Mouse (Mus musculus) CD4-positive helper T cell, adult 2 months (primary cell): ENCODE measurements at regions not wholly inside any gene's neighbourhood (a gene's known extent, or its start where the extent isn't known, plus 50 kb on each side); places are given as distances from the start of the nearest gene placed in this dataset.
"Not testable (repeated sequence)": the region's sequence is repeated elsewhere in the genome, so short reads cannot be mapped to it uniquely, and the experiment has no call there.

ENCODE experiments used
- DNase-seq: peaks from one replicate; pipeline ENCODE4 v3.0.0-alpha.2; 2012; ENCODE audit warnings: low read depth, missing footprints, low spot score

DNA sequence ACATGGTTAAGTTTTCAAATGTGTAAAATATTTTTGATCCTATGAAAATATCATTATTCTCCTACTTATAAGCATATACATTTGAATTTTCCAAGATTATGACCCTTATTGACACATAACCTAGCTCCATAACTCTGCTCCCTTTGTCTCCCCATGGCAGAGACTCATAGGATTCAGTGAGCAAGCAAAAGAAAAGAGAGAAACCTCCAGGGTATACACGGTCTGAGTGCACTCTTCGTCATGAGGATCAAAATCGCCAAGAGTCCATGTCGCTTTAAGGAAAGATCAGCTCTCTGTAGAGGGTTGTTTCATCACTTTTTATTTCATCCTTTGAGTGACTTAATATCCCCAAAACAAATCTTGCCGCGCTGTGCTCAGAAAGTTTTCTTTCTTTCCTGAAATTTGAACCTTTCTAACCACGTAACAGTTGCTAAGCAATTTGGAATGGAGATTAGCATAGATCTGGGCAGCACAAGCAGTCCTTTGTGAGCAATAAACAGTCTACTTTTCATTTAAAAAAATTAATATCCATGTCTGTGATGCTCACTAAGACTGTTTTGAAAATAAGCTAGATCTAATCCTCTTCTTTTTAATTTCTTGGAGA, 1158.0 kb downstream of the A830018L16Rik start:
- no peak for DNase-seq

DNA sequence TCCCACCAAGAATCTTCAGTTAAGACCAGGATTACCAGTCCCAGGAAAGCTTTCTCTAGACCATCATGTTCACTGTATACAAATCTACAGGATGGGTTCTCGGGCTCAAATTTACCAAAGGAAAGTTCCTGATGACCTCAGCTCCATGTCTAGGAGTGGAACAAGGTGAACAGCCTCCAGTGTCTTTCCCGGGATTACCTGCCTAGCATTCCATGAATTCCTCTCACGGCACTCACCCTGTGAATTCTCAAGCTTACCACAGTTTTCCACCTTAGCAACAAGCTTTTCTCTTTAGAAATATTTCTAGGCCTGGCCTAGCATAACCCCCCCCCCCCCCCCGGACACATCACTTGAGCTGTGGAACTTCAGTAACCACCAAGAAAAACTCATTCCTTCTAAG, 1158.9 kb downstream of the A830018L16Rik start:
- no peak for DNase-seq

DNA sequence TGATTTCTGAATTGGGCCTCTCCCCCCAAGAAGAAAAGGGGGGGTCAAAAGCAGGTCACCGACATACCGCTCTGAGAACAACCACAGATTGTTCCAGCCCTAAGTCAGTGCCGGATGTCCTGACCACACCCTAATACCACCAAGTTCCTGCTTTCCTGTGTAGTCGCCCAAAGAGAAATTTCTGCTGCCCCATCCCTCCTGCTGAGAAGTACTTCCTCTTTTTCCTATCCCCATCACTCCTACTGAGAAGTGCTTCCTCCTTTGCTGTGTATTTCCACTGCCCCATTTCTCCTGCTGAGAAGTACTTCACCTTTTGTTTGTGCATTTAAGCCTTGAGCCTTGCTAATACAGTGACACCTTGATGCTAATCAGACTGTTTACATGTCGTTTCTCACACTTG, 1160.4 kb downstream of the A830018L16Rik start:
- no peak for DNase-seq

DNA sequence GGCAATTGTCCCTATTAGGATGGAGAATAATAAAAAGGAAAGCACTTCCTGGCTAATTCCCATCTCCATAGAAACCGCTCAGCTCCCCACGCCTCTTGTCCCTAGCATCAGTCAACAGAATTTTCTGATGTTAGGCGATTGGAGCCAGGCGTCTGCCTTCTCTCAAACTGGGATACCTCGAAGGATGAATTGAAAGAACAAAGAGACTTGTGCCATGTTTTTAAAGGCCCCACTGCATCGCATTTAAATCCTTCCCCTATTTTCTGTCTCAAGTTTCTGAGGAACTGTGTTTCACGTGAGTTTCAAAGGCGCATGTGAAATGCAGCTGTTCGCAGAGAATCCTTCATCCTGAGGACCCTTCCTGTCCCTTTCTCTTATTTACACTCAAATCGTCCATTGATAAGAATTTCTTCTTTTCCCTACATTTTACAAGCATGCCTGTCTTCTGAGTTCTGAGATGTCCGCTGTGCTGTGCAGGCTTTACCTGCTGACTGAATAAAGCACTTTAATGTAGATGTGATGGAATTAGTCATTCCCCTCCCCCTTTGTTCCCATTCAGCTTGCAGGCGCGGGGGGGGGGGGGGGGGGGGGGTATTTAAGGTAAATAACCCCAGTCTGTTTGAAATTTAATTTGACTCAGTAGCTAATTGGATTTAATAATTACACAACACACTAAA, 1163.3 kb downstream of the A830018L16Rik start:
- no peak for DNase-seq

DNA sequence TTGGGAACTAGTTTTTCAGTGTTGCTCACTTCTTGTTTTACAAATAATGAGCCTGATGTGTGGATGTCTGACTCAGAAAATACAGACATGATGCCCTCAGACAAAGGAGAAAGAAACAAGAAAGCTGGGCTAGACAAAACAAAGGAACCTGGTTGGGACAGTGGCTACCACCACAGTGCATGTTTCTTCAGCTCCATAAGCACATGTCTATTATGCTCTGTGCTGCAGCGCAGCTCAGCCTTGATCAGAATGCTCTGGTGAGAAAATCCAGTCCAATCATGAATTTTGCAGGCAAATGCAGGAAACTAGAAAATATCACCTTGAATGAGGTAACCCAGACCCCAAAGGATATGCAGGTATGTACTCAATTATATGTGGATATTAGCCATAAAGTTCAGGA, 1164.1 kb downstream of the A830018L16Rik start:
- no peak for DNase-seq

DNA sequence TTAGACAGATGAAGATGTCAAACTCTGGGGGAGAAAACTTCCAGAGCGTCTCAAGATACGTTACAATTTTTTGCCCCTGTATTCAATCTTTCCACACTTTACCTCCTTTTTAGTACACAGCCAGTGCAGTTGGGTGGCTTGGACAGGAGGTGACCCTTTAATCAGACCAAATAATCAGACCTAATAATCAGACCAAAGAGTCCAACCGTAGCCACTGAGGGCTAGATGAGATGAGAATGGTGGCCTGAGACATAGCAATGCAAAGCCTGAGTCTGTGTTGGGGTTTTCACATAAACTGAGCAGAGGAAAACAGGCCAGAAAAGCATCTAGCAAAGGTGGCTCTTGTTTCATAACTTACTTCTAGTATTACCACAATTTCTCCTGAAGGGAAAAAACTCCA, 1169.1 kb downstream of the A830018L16Rik start:
- DNase-seq = no peak

DNA sequence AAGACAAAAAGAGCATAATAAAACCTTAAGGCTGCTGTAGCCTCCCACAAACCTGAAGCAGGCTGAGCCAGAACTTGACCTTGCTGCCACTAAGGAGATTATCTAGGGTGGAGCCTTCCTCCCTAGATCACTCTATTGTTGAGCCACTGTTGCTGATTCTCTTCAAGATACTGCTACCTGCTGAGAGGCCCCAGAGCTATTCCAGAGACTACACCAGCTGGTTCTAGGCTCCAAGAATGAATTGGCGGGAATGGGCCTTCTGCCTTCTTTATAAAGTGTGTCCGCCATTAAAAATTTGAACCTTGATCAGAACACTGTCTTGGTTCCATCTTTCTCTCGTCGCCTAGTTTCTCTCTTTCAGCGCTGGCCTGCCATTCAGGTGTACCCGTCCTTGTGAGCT, 1173.1 kb downstream of the A830018L16Rik start:
- DNase-seq = not testable (repeated sequence)

DNA sequence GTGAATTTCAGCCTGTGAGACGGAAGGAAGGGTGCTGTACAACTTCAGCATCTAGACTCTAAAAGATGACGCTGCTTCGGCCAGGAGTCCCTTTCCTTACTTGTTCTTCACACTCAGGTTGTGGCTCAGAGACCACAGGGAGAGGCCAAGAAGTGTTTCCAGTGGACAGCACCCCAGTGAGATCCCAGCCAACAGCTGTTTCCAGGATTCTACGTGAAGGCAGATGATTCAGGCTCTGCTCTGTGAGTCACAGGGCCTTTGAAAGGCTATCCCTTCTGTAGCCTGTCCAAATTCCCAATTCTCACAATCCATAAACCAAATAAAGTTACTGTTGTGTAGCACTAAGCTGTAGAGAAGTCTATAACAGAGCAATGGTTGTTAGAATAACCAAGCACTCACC, 1198.2 kb downstream of the A830018L16Rik start:
- no peak for DNase-seq

DNA sequence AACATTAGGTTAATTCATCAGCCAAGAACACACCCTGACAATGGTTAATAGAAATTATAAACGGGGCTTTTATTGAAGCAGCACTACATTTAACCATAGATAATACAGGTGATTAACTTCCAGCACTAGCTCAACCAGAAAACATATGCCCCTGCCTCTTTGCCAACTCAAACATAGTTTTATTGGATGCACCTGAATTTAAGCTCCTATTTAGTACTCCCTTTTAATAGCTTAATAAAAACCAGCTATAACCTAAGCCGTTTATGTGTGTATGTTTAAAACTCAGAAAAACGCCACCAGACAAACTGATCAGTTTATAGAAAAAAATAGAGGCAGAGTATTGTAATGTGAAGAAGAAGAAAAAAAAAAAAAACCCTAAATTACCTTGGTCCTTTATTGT, 1201.4 kb downstream of the A830018L16Rik start:
- no peak for DNase-seq

DNA sequence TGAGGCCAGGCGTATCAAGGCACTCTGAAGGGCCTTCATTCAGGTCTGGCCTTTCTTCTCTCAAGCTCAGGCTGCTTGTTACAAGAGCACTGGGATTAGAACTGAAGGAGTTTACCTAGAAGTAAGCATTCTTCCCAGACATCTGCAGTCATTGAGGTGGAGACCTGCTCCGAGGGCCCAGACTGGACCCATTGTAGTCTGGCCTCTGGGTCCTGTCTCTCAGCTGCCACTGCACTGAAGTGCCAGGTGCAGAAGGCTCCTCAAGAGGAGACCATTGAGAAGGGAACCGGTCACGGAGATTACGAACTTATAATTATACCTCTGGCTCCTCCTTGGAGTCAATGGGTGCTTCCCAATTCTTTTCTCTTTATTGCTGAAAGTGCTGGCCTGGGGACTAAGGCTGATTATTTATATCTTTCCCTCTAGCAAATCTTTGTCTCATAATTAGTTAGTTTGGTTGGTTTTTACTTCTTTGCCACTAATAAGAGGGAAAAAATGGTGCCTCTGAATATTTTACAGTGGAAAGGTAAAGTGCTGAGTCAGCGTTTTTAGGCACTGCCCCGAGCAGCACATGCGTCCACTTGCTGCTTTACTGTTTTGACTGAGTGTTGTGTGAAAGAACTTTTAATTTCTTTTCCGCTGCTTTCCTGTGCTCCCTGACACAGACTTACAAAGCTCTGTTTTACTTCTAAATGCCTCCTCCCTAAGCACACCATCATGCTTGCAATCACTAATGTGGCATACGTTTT, 1202.0 kb downstream of the A830018L16Rik start:
- DNase-seq = no peak

DNA sequence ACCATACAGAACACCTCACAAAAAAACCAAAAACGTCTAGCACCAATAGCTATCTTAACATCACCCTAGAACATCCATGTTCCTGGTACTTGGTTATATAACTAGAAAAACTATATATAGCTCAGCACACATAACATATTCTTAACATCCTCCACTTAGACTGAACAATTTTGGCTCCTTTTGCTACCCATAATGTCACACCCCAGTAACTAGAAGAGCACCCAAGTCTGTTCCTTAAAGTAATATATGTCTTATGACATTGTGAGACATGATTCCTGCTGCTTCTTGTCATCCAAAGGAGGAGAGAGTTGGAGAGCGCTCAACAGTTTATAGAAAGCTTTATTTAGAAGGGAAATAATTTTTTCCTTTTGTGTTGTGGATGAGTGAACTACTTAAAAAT, 1206.1 kb downstream of the A830018L16Rik start:
- DNase-seq = no peak

DNA sequence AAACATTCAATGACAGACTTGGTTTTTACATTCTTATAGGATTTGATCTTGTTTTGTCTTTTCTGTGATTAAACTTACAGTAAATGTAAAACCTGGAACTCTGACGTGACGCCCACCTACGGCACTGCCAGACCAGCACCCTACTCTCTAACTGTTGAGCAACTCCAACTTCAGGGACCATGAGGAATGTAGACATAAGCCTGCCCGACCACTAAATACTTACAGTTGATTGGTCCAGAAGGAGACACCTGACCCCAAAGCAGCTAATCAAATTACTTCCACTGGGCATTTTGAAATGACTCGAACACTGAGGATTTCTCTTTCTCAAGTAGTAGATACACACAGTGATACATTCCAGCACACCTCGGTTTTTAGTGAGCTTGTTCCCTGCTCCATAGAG, 1206.9 kb downstream of the A830018L16Rik start:
- DNase-seq = no peak

DNA sequence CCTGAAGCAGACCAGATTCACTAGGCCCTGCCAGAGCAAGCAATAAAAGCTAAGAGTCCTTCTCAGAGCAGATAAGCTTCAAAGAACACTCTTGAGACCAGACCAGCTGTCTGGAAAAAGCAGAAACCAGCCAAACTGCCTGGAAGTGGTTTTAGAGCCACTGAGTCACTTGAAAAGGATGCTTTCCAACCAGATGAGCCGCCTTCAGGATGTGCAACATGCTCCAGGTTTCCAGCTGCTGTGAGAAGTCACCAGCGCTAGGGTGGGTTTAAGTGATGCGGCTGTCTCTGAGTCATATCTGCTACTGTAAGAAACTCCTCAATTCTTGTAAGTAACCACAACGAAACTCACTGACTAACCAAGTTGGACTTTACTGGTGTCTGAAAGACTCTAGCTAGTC, 1209.3 kb downstream of the A830018L16Rik start:
- no peak for DNase-seq

DNA sequence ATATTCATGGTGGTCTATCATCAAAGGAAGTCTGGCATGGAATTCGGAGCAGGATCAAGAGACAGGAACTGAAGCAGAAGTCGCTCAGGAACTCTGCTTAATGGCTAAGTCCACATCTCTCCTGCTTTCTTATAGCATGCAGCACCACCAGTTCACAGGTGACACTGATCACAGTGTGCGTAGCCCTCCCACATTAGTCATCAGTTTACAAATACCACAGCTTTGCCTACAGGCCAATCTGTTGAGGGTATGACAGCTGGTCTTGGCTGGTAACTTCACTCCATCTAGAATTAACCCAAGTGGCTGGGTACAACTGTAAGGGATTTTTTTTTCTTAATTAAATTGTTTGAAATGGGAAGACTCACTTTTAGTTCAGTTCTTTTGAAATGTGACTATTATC, 1219.1 kb downstream of the A830018L16Rik start:
- no peak for DNase-seq

DNA sequence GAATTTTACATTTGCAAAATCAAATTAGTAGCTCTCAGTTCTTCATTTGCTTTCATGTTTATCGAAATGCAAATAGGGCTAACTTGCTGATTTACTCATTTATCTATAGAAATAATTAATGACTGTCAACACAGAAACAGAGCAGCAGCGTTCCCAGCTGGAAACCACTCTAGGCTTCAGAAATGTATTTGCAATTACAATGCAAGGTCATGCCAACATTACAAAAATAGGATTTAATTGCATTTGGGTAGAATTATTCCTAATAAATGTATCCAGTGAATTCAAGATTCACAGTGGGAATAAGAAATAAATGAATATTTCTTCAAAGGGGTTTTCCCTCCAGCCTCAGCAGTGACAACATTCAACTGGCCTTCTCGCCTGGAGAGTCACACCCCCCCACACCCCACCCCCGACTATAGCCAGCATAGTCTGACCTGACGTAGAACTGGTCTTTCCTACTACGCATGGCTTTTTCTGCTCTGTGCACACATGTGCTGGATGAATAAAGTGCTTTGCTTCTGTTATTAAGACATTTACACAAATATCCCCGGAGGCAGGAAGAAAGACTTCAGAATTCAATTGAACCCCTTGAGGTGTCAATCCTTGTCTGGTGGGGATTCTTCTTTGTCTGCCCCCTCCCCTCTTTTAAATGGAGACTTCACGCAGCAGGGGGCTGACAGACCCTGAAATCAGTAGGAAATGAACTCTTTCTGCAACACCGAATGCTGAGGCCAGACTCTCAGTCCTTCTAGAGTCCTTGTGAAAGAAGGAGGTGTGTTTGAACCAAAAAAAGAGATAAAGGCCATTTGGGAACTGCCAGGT, 1222.6 kb downstream of the A830018L16Rik start:
- DNase-seq = no peak

DNA sequence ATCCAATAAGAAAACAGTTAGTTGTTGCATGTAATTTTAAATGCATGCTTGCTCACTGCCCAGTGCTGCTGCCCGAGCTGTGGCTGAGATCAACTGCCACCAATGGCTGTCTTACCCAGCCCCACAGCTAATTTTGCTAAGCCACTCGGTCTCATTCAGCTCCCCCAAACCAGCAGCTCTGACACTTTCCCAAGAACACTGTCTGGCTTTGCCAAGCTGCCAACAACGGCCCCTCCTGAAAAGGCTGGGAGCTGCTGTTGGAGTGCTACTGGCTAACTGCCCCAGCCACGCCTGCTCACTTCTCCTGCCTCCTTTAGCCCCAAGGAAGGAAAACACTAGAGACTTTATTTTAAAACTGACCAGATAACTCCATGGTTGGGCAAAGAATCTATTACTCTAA, 1227.1 kb downstream of the A830018L16Rik start:
- DNase-seq = no peak
